Mouse (Mus musculus) kidney, postnatal 0 days (tissue): ENCODE measurements around the gene Bsph2. TPM values are rescaled to one million over a fixed set of nuclear protein-coding genes. Genes with fewer than 3 reads are reported as not detected.

Source experiments
- ATAC-seq: fragments of 200-750 bp; cut with Nextera tagmentation; replicated peaks from 2 replicates; pipeline ENCODE4 v1.8.0; 2017; ENCODE audit warnings: low read depth, moderate number of reproducible peaks, moderate TSS enrichment, moderate library complexity; ENCODE audit not compliant: low FRiP score
- DNase-seq: peaks from one replicate; pipeline ENCODE4 v3.0.0-alpha.2; 2016; ENCODE audit warnings: low spot score
- H3K27ac ChIP-seq: fragments of 300-500 bp; sonication (generic); 2 replicates; pipeline ENCODE4 v1.5.1; 2014; ENCODE audit warnings: mild to moderate bottlenecking
- H3K27me3 ChIP-seq: fragments of 300-500 bp; sonication (generic); 2 replicates; pipeline ENCODE4 v1.6.1; 2014; ENCODE audit warnings: low read length, mixed read lengths; ENCODE audit not compliant: insufficient read depth
- H3K36me3 ChIP-seq: fragments of 300-500 bp; sonication (generic); 2 replicates; pipeline ENCODE4 v1.6.1; 2014; ENCODE audit warnings: low read length, mixed read lengths; ENCODE audit not compliant: insufficient read depth
- H3K4me1 ChIP-seq: fragments of 300-500 bp; sonication (generic); replicated peaks from 2 replicates; pipeline ENCODE4 v1.6.1; 2014; ENCODE audit warnings: antibody characterized with exemption, low read length, mixed read lengths; ENCODE audit not compliant: insufficient read depth
- H3K4me2 ChIP-seq: fragments of 300-500 bp; sonication (generic); 2 replicates; pipeline ENCODE4 v1.6.1; 2014; ENCODE audit warnings: mild to moderate bottlenecking, low read length, moderate library complexity, mixed read lengths
- H3K4me3 ChIP-seq: fragments of 300-500 bp; sonication (generic); replicated peaks from 2 replicates; pipeline ENCODE4 v1.5.1; 2014; ENCODE audit warnings: low read depth, low read length
- H3K9ac ChIP-seq: fragments of 300-500 bp; sonication (generic); 2 replicates; pipeline ENCODE4 v1.6.1; 2014; ENCODE audit warnings: low read depth, low read length
- H3K9me3 ChIP-seq: fragments of 300-500 bp; sonication (generic); replicated peaks from 2 replicates; pipeline ENCODE4 v1.6.1; 2016; ENCODE audit warnings: low read length, inconsistent platforms, mixed read lengths
- CTCF ChIP-seq: IDR thresholded peaks from 2 replicates; pipeline ENCODE4 v1.5.1; 2016; ENCODE audit warnings: antibody characterized with exemption, low read depth, mild to moderate bottlenecking, moderate library complexity
- WGBS: fragments of 180-500 bp; shearing (Covaris S2); extraction: QIAGEN DNeasy Blood & Tissue Kit; methylation state at CpG from one replicate; pipeline ENCODE4 v1.1.7; 2014; 5-methylcytosine and 5-hydroxymethylcytosine counted together
- polyA plus RNA-seq: library from polyadenylated mRNA; unstranded; fragments of >200 nt; fragmentation: Nextera tagmentation; extraction: Ambion mirVana; gene quantifications from 2 replicates; pipeline ENCODE4 v1.2.1, GENCODE M21; 2015

The Bsph2 gene
- not detected in 2 replicates for polyA plus RNA-seq

GRCm38 (mm10) chr7:13570967-13571366 lies at the start of gene Bsph2:
Gene Bsph2 (minus strand): TSS chr7:13571067.
- H3K4me1 ChIP-seq = no peaks in the 10 kb centered on the region
- no peaks in the 10 kb centered on the region for H3K36me3 ChIP-seq
- no peaks in the 10 kb centered on the region for H3K27me3 ChIP-seq
- no peak within 1 kb of the TSS for H3K27ac ChIP-seq
- ATAC-seq = no peak
- TF ChIP-seq CTCF = no peak
- no peak for DNase-seq
- H3K9ac ChIP-seq = no peak within 1 kb of the TSS
- no peak within 1 kb of the TSS for H3K4me3 ChIP-seq
- H3K9me3 ChIP-seq = no peaks in the 10 kb centered on the region
- no peak within 1 kb of the TSS for H3K4me2 ChIP-seq

GRCm38 (mm10) chr7:13511539-13511938 lies 59.3 kb downstream of the Bsph2 start:
- Histone ChIP-seq H3K9me3 (no peaks in the 10 kb centered on the region), H3K4me2 (no peak overlapping the region), H3K4me3 (no peak overlapping the region), H3K36me3 (no peaks in the 10 kb centered on the region), H3K9ac (no peak overlapping the region), H3K4me1 (no peaks in the 10 kb centered on the region), H3K27me3 (no peaks in the 10 kb centered on the region), H3K27ac (no peak overlapping the region)
- peak; percentile 44; the same call in 1 of the 2 replicates for TF ChIP-seq CTCF
- 70% methylated on average over 1 of the region's 1 CpGs for WGBS
- ATAC-seq (no peak), DNase-seq (no peak)

Other genes with a start within 250 kb of the Bsph2 start
- 0.12 and 0.17 TPM in 2 replicates for gene Pla2g4c, start 246.4 kb downstream of the Bsph2 start, polyA plus RNA-seq
- not detected in 2 replicates for gene Cabp5, start 172.9 kb downstream of the Bsph2 start, polyA plus RNA-seq
- gene Bsph1, start 120.2 kb downstream of the Bsph2 start, polyA plus RNA-seq = not detected in 2 replicates
- gene Sult2a5, start 52.9 kb upstream of the Bsph2 start, polyA plus RNA-seq = not detected in 2 replicates
- not detected in 2 replicates for gene Sult2a2, start 162.4 kb upstream of the Bsph2 start, polyA plus RNA-seq